Mouse (Mus musculus) kidney, adult 2 months (tissue): ENCODE measurements around the gene Vmn1r18.

Experiments
- CTCF ChIP-seq: fragments of 200-500 bp; conservative IDR thresholded peaks from 2 replicates; pipeline ENCODE4 v1.5.1; 2011; ENCODE audit warnings: low read depth, mild to moderate bottlenecking, control low read depth, low read length, moderate library complexity, mixed read lengths; ENCODE audit not compliant: insufficient read depth, insufficient read length
- POLR2A ChIP-seq: fragments of 200-500 bp; IDR thresholded peaks from one replicate; pipeline ENCODE4 v1.6.1; 2011; ENCODE audit warnings: low read depth, low read length, control low read depth

DNA sequence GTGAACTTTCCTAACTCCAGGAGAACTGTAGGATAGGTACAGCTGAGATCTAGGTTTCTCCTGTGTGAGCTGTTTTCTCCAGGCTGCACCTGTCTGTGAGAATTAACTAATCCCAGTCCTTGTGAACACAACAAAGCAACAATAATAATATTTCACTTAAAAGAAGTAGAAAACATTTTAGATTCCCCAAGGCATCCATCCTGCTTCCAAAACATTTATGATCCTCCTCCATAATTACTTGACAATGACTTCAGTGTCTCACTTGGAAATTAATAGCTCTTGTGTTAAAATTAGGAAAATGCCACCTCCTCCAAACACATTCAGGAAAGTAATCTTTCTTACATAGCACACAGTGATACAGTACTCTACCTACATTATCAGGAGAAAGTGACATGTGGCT is at the start of gene Vmn1r18:
- no peak for TF ChIP-seq POLR2A
- no peak for TF ChIP-seq CTCF
